Mouse (Mus musculus) yolk sac, embryonic 10.5 days (tissue): ENCODE results near the gene Smoc1.

ENCODE experiments used
- DNase-seq: peaks from one replicate; pipeline ENCODE4 v3.0.0-alpha.2; 2017; ENCODE audit warnings: low spot score

Gene Smoc1

DNA sequence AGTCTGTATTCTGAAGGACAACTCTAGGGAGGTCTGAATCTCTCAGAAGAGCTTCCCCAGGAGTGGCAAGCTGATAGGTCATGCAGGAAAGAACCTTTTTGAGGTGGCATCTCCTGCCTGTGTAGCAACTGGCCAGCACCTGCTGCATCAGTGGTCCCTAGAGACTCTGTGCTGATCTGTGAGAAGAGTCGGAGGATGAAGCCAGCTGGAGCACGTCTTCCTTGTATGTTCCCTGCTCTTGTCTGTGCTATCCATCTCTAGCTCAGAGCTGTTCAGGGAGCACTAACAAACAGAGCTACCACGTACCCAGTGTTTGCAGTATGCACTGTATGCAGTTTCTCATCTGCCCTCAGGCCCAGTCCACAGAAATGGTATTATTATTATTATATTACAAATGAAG is 54.4 kb downstream of the Smoc1 start:
- no peak for DNase-seq

DNA sequence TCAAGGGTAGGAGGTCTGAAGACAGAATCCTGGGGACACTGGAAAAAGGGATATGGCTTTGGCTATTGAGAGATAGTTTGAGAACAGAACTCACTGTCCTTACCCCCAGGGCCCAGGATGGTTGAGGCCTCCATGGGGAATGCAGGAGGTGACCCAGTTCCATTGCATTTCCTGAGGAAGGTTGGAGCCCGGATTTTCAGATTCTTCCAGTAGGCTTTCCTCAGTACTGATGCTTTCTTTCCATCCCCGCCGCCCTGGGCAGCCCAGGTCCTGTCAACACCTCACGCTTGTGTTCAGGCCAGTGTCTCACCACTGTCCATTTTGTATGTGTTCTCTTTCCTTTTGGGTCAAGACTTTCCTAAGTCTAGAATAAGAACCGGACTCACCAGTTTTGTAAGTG is 56.5 kb downstream of the Smoc1 start:
- DNase-seq, result no peak

DNA sequence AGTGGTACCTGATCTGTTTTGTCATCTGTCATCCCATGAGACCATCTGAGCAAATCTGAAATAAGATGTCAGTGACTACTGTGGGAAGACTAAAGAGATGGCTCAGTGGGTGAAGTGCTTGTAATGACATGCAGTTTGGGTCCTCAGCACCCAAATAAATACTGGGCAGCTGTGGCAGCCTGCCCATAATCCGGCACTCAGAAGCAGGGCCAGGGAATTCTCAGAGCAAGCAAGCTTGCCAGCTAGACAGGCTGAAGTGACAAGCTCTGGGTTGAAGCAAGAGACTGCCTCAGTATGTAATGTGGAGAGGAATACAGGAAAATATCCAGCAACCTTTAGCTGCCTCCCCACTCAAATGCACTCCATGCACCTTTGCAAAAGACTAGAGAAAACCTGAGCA is 58.6 kb downstream of the Smoc1 start:
- no peak for DNase-seq

DNA sequence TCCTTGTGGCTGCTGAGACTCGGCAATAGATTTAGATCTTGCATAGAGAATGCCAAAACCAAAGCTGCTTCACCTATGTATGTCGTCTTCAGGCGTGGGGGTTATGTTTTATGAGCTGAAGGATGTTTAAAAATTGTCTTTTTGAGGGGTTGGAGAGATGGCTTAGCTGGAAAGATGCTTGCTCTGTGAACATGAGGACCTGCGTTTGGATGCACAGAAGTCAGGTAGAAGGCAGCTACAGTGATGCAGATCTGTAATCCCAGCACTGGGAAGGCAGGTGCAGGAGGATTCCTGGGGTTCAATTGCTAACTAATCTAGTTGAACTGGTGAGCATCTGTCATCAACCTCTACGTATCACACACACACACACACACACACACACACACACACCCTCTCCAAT is 61.5 kb downstream of the Smoc1 start:
- no peak for DNase-seq

DNA sequence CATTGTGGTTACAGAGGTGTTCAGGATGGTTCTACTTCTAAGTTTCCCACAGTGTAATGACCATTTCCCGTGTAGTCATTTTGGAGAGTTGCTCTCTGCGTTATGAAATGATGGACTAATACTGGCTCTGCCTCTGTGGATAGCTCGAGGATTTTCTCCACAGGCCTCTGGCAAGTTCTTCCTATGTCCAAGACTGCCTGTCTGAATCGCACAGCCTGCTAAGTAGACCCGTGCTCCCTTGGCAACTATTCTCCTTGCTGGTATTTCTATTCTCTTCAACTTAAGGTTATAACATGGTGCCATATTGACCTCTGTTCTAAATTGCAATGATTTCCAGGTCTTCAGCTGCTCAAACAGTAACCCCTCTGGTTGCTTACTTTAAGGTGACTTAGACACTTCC is 65.0 kb downstream of the Smoc1 start:
- no peak for DNase-seq

DNA sequence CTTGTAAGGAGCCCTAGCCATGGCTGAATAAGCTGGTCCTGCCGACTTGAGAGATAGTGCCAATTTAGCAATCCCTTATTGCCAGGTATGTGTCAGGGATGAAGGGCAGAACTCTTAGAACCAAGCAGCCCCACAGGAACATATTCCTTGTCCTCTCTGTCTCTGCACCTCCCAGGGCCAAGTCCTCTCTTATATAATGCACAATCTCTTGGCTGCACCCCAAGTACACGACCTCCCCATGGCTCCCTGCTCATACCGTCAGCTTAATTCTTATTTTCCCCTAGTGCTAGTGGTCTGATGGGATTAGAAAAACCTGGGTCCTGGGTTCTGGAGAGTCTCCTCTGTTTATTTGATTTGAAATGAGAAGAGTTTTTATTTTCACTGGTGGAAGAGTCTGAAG is 66.0 kb downstream of the Smoc1 start:
- no peak for DNase-seq

DNA sequence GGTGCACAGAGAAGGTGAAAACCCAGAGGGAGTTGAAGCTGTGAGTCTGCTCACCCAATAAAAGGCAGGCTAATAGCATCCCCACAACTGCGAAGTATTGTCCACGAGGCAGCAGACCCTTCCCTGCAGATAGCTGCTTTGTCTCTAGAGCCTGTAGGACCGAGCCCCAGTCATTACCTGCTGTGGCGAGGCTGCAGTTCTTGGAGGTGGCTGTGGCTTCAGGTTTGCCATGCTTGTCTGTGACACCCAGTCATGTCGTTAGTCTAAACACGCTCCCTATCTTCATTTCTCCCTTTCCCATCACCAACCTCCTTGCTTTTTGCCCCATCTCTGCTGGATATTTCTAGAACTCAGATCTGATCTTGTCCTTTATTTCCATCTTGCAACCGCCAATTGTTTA is 66.6 kb downstream of the Smoc1 start:
- DNase-seq, result no peak

DNA sequence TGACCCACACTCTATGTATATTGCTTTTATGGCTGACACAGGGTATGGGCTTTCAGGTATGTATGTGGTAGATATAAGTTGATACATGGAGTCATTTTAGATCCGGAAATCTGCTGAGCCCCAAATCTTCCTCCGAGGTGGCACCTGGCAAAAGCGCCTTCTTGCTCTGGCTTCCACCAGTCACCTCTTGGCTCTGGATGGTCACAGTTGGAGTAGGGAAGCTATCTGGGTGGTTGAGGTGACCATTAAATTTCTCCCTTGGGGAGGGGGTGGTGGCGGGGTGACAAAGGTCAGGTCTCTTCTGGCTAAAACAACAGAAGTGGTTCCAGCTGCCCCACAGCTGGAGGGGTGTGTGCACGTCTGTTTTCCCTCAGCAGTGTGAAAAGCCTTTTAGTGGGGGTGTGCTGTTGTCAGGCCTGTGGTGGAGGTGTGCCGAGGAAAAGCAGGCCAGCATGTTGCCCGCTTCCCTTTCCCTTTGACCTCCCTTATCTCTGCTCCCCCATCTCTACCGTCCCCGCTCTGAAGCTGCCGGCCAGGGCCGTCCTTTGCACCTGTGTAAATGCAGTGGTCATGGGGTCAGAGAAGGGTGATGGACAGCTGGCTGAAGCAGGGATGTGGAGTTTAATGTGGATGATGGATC is 68.3 kb downstream of the Smoc1 start:
- peak; percentile 60 for DNase-seq

DNA sequence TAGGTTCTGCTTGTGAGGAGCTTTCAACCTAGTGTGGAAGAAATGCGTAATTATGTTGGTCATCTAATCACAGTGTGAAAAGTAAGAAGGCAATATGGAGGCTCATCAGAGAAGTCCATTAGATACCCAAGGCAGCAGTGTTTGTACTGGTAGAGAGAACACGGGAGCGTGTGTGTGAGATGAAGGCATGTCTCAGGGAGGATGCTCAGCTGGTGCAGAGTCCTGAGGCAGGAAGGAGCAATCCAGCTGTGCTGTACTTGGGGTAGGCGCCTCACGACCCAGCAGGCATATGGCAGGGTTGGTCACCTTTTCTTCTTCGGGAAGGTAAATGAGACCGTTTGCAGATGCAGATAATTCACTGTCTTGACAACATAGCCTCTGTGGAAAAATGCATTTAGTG is 70.7 kb downstream of the Smoc1 start:
- no peak for DNase-seq

DNA sequence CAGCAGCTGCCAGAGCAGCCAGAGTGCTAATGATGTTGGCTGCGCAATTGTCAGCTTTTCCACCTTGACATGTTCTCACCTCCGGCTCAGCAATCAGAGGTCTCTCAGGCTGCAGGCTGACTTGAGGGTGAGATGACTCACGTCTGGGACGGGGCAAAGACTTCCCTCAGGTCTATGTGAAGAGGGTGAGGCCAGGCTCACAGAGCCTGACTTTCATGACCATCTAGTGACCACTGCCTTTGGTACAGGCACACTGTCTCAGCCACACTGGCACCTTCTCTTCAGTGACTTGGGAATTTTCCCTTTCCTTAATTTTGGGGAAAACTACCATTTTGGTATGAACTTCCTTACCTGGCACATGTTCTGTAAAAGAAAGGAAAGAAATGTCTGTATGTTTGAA is 71.1 kb downstream of the Smoc1 start:
- no peak for DNase-seq

DNA sequence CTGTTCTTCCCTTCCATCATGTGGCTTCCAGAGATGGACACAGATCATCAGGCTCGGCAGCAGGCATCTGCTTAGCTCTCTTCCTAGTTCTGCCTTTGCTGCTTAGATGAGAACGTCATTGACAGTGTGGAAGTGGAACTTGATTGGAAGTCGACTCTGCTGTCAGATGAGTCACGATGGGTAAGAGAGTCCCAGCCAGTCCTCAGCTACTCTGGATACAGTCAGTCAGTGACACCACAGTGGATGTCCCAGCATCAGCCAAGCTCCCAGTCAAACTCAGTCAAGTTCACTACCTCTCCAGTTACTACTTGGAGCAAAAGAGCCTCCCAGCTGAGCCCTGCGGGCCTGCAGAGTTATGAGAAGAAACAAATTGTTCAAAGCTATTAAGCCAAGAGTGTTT is 72.6 kb downstream of the Smoc1 start:
- no peak for DNase-seq

DNA sequence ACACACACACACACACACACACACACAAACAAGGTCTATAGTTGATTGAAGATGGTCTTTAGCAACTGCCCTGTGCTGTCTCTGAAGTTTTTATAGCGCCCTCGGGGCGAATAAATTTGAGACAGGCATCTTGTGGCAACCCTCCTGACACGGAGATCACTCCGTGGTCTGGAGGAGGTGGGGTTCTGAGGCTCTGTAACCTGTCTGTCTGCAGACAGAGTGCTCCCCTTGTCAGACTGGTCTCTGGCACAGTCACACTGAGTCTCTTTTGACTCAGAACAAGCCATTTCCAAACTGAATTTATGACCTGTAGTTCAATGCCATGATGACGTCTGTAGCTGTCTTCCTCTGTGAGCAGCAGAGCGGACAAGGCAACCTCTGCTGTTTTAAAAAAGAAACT is 75.1 kb downstream of the Smoc1 start:
- no peak for DNase-seq

DNA sequence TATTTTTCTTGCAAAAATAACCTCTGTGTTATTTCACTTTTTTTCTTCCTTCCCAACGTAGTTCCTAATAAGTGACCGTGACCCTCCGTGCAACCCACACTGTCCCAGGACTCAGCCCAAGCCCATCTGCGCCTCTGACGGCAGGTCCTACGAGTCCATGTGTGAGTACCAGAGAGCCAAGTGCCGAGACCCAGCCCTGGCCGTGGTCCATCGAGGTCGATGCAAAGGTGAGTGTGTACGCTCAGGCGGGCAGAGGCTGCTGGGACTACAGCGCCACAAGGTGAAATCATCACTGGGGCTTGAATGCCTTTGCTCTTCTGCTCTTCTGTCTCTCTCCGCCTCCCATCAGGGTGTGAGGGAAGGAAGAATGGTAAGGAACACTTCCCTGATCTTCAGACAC is 77.9 kb downstream of the Smoc1 start:
- DNase-seq, result no peak

DNA sequence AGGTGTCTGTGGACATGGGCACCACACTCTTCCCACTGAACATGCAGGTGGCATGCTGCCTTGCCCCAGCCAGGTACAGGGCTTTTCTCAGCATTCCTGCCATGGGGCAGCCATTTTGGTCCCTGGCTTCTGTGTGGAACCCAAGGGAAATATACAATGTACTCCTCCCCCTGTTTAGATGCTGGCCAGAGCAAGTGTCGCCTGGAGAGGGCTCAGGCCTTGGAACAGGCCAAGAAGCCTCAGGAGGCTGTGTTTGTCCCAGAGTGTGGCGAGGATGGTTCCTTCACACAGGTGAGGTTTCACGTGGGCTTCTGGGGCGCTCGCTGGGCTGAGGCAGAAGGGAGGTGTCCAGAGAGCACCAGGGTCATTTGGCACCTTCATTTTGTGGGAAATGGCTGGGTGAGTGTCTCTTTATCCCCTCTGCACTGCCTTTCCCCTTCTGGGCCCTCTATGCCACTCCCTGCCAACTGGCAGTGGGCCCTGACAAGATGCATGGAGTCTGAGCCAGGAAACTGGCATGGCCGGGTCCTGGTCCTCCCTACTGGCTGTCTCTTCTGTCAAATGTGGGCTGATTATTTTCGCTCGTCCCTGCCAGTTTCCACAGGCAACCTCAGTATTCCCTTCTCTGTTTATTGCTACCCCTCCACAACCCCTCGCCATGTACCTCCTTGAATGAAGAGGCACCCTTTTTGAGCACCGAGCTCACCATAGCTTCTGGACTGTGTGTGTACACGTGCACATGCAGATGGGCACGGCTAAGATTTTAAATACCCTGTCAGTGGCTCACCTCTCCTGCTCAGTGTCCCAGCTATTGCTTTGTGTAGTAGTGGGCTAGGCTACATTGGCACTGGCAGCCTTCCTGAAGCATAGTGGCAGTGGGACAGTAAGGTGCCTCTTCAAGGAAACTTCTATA is 79.4 kb downstream of the Smoc1 start:
- no peak for DNase-seq

DNA sequence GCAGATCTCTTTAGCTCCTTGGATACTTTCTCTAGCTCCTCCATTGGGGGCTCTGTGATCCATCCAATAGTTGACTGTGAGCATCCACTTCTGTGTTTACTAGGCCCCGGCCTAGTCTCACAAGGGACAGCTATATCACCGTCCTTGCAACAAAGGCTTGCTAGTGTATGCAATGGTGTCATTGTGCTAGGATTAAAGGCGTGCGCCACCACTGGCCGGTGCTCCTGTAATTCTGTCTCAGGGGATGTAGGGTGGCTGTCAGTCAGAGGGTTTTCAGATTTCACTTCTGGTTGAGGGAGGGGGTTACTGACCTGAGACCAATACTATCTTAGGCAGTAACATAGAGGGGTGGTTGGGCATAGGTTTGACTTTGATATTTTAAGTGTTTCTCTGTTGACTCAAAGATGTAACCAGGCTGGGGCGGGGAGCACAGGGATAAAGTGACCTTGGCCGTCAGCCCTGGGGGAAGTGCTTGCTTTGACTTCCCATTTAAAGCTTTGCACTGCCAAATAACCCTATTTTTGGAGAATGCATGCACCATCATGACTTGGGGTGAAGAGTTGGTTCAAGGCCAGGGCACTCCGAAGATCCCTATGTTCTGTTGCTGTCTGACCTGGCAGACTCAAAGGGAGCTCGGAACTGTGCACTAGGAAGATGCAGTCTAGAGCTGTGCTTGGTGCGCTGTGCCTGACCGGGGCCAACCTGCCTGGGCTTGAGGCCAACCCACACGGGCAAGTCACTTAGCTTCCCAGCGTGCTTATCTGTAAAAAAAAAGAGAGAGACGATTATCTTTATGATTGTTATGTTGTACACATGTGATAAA is 80.9 kb downstream of the Smoc1 start:
- DNase-seq, result no peak

DNA sequence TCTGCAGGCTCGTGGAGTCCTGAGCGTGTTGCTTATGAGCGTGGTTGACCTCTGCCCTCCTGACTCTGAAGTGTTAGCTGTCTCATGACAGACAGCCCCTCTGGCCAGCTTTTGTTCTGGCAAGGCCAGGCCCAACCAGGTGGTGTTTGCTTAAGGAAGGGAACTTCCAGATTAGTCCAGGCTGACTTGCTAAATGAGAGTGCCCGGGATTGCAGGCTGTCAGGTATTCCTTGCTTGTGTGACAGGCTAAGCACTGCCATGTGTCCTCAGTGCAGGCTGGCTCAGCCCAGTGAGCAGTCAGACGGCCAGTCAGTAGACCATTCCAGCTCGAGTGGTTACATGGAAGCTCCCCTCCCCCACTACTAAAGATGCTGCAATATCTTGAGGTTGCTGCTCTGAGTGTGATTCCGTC is 82.0 kb downstream of the Smoc1 start:
- DNase-seq, result peak; percentile 82

DNA sequence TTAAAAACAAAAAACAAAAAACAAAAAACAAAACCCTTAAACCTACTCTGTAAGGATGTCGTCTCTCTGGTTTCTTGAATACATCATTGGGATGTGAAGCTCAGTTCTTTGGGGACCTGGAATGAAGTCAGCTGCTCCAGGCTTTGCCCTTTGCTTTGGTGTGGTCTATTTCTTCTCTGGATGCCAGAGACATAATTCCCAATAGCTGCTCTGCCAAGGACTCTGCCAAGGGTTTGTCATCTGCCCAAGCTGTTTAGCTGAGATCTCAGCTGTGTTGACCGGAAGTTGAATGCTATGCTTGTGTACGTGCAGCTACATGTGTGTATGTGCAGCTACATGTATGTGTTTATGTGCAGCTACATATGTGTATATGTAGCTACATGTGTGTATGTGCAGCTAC is 83.4 kb downstream of the Smoc1 start:
- DNase-seq, result no peak

DNA sequence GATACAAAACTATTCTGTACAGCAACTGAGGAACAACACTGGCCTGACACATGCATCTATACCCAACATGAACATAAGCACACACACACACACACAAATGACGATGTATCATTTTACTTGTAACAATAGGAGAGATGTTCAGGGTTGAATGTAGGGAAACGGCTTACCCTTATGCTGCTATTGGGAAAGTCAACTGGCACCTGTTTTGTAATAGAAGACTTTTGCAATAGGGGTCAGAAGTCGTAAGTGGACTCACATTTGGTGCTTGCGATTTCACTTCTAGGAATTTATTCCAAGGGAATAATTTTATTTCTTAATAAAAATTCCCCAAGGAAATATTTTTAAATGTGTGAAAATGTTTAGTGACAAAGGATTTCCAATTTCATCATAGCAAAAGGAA is 85.7 kb downstream of the Smoc1 start:
- no peak for DNase-seq

DNA sequence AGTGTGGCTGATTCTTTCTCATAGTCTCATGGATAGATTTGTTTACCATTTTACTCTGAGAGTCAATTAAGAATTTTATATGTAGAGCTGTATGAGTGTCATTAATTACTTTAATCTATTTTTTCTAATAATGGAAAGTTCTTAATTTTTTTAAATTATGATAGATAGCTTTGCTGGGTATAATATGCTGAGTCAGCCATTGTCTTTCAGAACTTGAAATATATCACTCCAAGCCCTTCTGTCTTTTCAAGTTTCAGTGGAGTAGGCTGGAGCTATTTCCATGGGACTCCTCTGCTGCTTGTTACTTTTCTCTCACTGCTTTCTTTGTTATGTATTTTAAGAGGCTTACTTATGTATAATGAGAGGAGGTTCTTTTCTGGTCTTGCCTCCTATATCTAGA is 93.7 kb downstream of the Smoc1 start:
- no peak for DNase-seq

DNA sequence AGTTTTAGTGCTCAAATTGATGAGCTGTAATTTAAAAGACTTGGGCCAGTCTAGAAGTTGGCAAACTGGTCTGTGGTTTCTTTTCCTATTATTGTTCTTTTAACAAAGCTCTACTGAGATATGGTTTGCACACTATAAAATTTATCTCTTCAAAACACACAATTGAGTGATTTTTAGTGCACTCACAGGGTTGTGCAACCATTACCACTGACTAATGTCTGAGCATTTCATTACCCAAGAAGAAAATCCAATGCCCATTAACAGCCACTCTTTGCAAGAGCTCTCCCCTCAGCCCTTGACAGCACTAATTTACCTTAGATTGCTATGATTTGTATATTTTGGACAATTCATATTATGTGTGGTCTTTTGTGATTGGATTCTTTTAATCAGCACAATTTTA is 97.2 kb downstream of the Smoc1 start:
- no peak for DNase-seq

DNA sequence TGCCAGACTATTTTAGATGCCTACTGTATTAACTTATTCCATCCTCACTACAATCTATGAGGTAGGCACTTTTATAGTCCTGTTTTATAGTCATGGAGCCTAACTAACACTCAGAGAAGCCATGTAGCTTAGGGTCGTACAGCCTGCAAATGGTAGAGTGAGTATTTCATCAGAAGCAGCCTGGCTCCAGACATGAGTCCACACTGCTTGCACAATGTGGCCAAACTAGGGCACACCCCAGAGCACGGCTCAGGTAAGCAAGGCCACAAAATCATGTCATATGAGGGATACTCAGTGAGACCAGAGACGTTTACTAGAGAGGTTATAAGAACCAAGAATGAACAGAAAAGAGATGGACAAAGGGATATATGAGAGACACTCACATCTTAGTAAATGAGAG is 100.2 kb downstream of the Smoc1 start:
- DNase-seq, result no peak

DNA sequence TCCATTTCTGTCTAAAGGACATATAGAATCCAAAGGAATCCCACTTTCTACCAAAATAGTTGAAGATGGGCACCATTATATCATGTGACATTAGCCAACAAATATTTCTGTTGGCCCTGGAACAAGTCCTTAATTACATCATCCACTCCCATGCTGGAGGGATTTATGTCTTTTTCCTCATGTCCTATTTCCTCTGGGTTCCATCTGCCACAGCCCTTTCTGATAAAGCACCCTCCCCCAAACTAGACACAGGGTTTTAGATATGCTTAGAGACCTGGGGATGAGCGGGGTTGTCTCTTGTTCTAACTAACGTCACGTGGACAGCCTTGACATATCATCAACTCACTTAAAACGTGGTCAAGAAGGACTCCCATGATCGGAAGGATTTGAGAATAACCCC is 102.1 kb downstream of the Smoc1 start:
- DNase-seq, result no peak

DNA sequence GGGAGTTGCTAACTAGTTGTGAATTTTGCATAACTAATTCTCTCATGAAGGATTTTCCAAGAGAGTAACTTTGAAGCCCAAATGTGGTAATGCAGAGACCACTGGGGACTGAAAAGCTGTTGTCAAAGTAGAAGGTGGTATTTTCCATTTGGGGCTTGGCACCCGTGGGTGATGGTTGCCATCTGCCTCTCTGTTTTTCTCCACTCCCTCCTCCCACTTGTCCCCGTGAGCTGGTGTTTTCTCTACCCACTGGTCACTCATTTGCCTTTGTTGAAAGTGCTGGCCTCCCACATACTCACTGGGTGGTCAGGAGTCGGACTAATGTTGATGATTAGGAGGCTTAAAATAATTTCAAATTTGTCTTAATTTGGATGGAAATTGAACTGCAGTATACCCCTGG is 104.1 kb downstream of the Smoc1 start:
- no peak for DNase-seq
